Mouse (Mus musculus): ENCODE results near the gene Sall4. TPM values are rescaled to one million over a fixed set of nuclear protein-coding genes. Genes with fewer than 3 reads are reported as not detected.

Sall4 gene
- polyA plus RNA-seq, 1 experiment: not detected

- Histone ChIP-seq H3K27me3 (ENCODE audit: control insufficient read depth, insufficient read depth, low read length) (peaks cover 16% of the 10 kb centered on the region), H3K4me3 (ENCODE audit: extremely low read depth, insufficient read depth, insufficient read length) (no peak overlapping the region), H3K4me1 (ENCODE audit: control insufficient read depth, insufficient read depth, insufficient read length) (no peaks in the 10 kb centered on the region; the same call in 1 of the 2 replicates), H3K36me3 (ENCODE audit: control insufficient read depth, insufficient read depth, low read length) (no peaks in the 10 kb centered on the region), H3K27ac (ENCODE audit: insufficient read depth, low read length) (no peak overlapping the region)
- TF ChIP-seq POLR2A (IDR thresholded peaks at IDR 0.05; ENCODE audit: low read depth, low read length) (no peak), CTCF (IDR thresholded peaks at IDR 0.05; ENCODE audit: extremely low read depth, insufficient read depth, insufficient read length, insufficient replicate concordance) (no peak)
- 5% methylated on average over 51 of the region's 52 CpGs for WGBS
- no peak for DNase-seq (ENCODE audit: low read depth in 1 of 2, low spot score in 2 of 2)
These were observed 993 bp downstream of the Sall4 start for GRCm38 (mm10) chr2:168766538-168767361.

GRCm38 (mm10) chr2:168765696-168766537 lies 1.8 kb downstream of the Sall4 start:
- no peak for DNase-seq (ENCODE audit: low read depth in 1 of 2, low spot score in 2 of 2)
- WGBS: 3% methylated on average over 65 of the region's 65 CpGs
- Histone ChIP-seq H3K36me3 (ENCODE audit: control insufficient read depth, insufficient read depth, low read length) (no peaks in the 10 kb centered on the region), H3K4me1 (ENCODE audit: control insufficient read depth, insufficient read depth, insufficient read length) (no peaks in the 10 kb centered on the region; the same call in 1 of the 2 replicates), H3K27ac (ENCODE audit: insufficient read depth, low read length) (no peak overlapping the region), H3K4me3 (ENCODE audit: extremely low read depth, insufficient read depth, insufficient read length) (no peak overlapping the region), H3K27me3 (ENCODE audit: control insufficient read depth, insufficient read depth, low read length) (peaks cover 16% of the 10 kb centered on the region)
- TF ChIP-seq CTCF (IDR thresholded peaks at IDR 0.05; ENCODE audit: extremely low read depth, insufficient read depth, insufficient read length, insufficient replicate concordance) (no peak), POLR2A (IDR thresholded peaks at IDR 0.05; ENCODE audit: low read depth, low read length) (no peak)

GRCm38 (mm10) chr2:168765065-168765681 lies 2.6 kb downstream of the Sall4 start:
- Histone ChIP-seq H3K27ac (ENCODE audit: insufficient read depth, low read length) (no peak overlapping the region), H3K27me3 (ENCODE audit: control insufficient read depth, insufficient read depth, low read length) (peaks cover 16% of the 10 kb centered on the region), H3K4me1 (ENCODE audit: control insufficient read depth, insufficient read depth, insufficient read length) (no peaks in the 10 kb centered on the region; the same call in 1 of the 2 replicates), H3K36me3 (ENCODE audit: control insufficient read depth, insufficient read depth, low read length) (no peaks in the 10 kb centered on the region), H3K4me3 (ENCODE audit: extremely low read depth, insufficient read depth, insufficient read length) (no peak overlapping the region)
- no peak for TF ChIP-seq POLR2A (IDR thresholded peaks at IDR 0.05; ENCODE audit: low read depth, low read length)
- no peak for TF ChIP-seq CTCF (IDR thresholded peaks at IDR 0.05; ENCODE audit: extremely low read depth, insufficient read depth, insufficient read length, insufficient replicate concordance)
- 3% methylated on average over 32 of the region's 32 CpGs for WGBS
- DNase-seq (ENCODE audit: low read depth in 1 of 2, low spot score in 2 of 2): no peak

- Histone ChIP-seq H3K36me3 (ENCODE audit: control insufficient read depth, insufficient read depth, low read length) (no peaks in the 10 kb centered on the region), H3K27me3 (ENCODE audit: control insufficient read depth, insufficient read depth, low read length) (peaks cover 16% of the 10 kb centered on the region), H3K27ac (ENCODE audit: insufficient read depth, low read length) (no peak overlapping the region), H3K4me1 (ENCODE audit: control insufficient read depth, insufficient read depth, insufficient read length) (no peaks in the 10 kb centered on the region; the same call in 1 of the 2 replicates), H3K4me3 (ENCODE audit: extremely low read depth, insufficient read depth, insufficient read length) (no peak overlapping the region)
- no peak for TF ChIP-seq POLR2A (IDR thresholded peaks at IDR 0.05; ENCODE audit: low read depth, low read length)
- TF ChIP-seq CTCF (IDR thresholded peaks at IDR 0.05; ENCODE audit: extremely low read depth, insufficient read depth, insufficient read length, insufficient replicate concordance): no peak
- no peak for DNase-seq (ENCODE audit: low read depth in 1 of 2, low spot score in 2 of 2)
- WGBS: 36% methylated on average over 9 of the region's 9 CpGs
These were observed 3.3 kb downstream of the Sall4 start for GRCm38 (mm10) chr2:168764460-168764867.

- Histone ChIP-seq H3K36me3 (ENCODE audit: control insufficient read depth, insufficient read depth, low read length) (no peaks in the 10 kb centered on the region), H3K27me3 (ENCODE audit: control insufficient read depth, insufficient read depth, low read length) (peaks cover 16% of the 10 kb centered on the region), H3K4me3 (ENCODE audit: extremely low read depth, insufficient read depth, insufficient read length) (no peak overlapping the region), H3K27ac (ENCODE audit: insufficient read depth, low read length) (no peak overlapping the region), H3K4me1 (ENCODE audit: control insufficient read depth, insufficient read depth, insufficient read length) (no peaks in the 10 kb centered on the region; the same call in 1 of the 2 replicates)
- 35% methylated on average over 7 of the region's 7 CpGs for WGBS
- no peak for DNase-seq (ENCODE audit: low read depth in 1 of 2, low spot score in 2 of 2)
- TF ChIP-seq POLR2A (IDR thresholded peaks at IDR 0.05; ENCODE audit: low read depth, low read length): no peak
- no peak for TF ChIP-seq CTCF (IDR thresholded peaks at IDR 0.05; ENCODE audit: extremely low read depth, insufficient read depth, insufficient read length, insufficient replicate concordance)
These were observed 4.0 kb downstream of the Sall4 start for GRCm38 (mm10) chr2:168763785-168764184.

- Histone ChIP-seq H3K27ac (ENCODE audit: insufficient read depth, low read length) (no peak overlapping the region), H3K27me3 (ENCODE audit: control insufficient read depth, insufficient read depth, low read length) (peaks cover 16% of the 10 kb centered on the region), H3K36me3 (ENCODE audit: control insufficient read depth, insufficient read depth, low read length) (no peaks in the 10 kb centered on the region), H3K4me1 (ENCODE audit: control insufficient read depth, insufficient read depth, insufficient read length) (no peaks in the 10 kb centered on the region; the same call in 1 of the 2 replicates), H3K4me3 (ENCODE audit: extremely low read depth, insufficient read depth, insufficient read length) (no peak overlapping the region)
- TF ChIP-seq POLR2A (IDR thresholded peaks at IDR 0.05; ENCODE audit: low read depth, low read length) (no peak), CTCF (IDR thresholded peaks at IDR 0.05; ENCODE audit: extremely low read depth, insufficient read depth, insufficient read length, insufficient replicate concordance) (no peak)
- no peak for DNase-seq (ENCODE audit: low read depth in 1 of 2, low spot score in 2 of 2)
- WGBS: 15% methylated on average over 12 of the region's 12 CpGs
These were observed 5.3 kb downstream of the Sall4 start for GRCm38 (mm10) chr2:168762411-168762815.
